In genomic region chr2:46187265-46187888, GRCm38 (mm10) we compare ENCODE assay signal across 16 mouse cellular contexts.
DNase-seq lines count a peak whose midpoint lies in the region; ATAC-seq lines count a peak whose summit lies in the region.
"Had no signal": no experiment of that assay in that cellular context is flagged by ENCODE, and none has a peak within 500 bp of the region (broad histone marks: within the 10 kb centered on the region; RNA-seq: fewer than 3 reads in every experiment).

No protein-coding gene starts in this region.

- no peak overlapping the region for H3K4me2 ChIP-seq in kidney, embryonic 16.5 days (replicated peaks; ENCODE audit: low read depth, low read length)
- no peak overlapping the region for H3K4me2 ChIP-seq in forebrain, embryonic 11.5 days (ENCODE audit: low read depth, low read length, severe bottlenecking)
- H3K4me2 ChIP-seq: midbrain, embryonic 15.5 days; neural tube, embryonic 13.5 days had no signal

- H3K4me3 ChIP-seq in kidney, embryonic 16.5 days (ENCODE audit: low read length) = no peak overlapping the region
- no peak overlapping the region for H3K4me3 ChIP-seq in forebrain, embryonic 11.5 days (ENCODE audit: low read depth, low read length)
- H3K4me3 ChIP-seq: erythroblast, embryonic 14.5 days; midbrain, embryonic 15.5 days; neural tube, embryonic 13.5 days had no signal

- H3K27me3 ChIP-seq in kidney, embryonic 16.5 days (ENCODE audit: insufficient read depth, low read length) = no peaks in the 10 kb centered on the region
- H3K27me3 ChIP-seq in forebrain, embryonic 11.5 days (ENCODE audit: control insufficient read depth, insufficient read depth, low read length) = no peaks in the 10 kb centered on the region
- H3K27me3 ChIP-seq: midbrain, embryonic 15.5 days; neural tube, embryonic 13.5 days had no signal

- H3K9me3 ChIP-seq in kidney, embryonic 16.5 days (ENCODE audit: low read length) = no peaks in the 10 kb centered on the region
- H3K9me3 ChIP-seq in forebrain, embryonic 11.5 days (ENCODE audit: control insufficient read depth, low read length) = no peaks in the 10 kb centered on the region
- H3K9me3 ChIP-seq: midbrain, embryonic 15.5 days; neural tube, embryonic 13.5 days had no signal

- no peak for DNase-seq in kidney, adult 18-20 months
- peak; percentile 12 for DNase-seq in 3T3-L1 (ENCODE audit: low read depth, low spot score)
- peak; percentile 73 for DNase-seq in embryo, embryonic 10.5 days (ENCODE audit: low spot score)
- peak; percentile 61 for DNase-seq in forelimb bud, embryonic 11.5 days (ENCODE audit: low read depth, low spot score)
- DNase-seq in adrenal gland, postnatal 4 days (ENCODE audit: low spot score in 2 of 2) = no peak
- DNase-seq in gastrocnemius, adult 8-10 months (ENCODE audit: low spot score in 2 of 2) = no peak
- no peak for DNase-seq in forebrain, embryonic 11.5 days (ENCODE audit: low spot score)
- DNase-seq: cerebellum, adult 9-11 months; kidney, adult 9 months; liver, postnatal 0 days; retina, postnatal 1 day; thymus, postnatal 14 days had no signal

- H3K9ac ChIP-seq in kidney, embryonic 16.5 days (replicated peaks; ENCODE audit: low read length) = no peak overlapping the region
- no peak overlapping the region for H3K9ac ChIP-seq in forebrain, embryonic 11.5 days (ENCODE audit: low read length)
- H3K9ac ChIP-seq: liver, postnatal 0 days; midbrain, embryonic 15.5 days; neural tube, embryonic 13.5 days had no signal

- no peaks in the 10 kb centered on the region for H3K36me3 ChIP-seq in kidney, embryonic 16.5 days (ENCODE audit: insufficient read depth, low read length)
- no peaks in the 10 kb centered on the region for H3K36me3 ChIP-seq in forebrain, embryonic 11.5 days (ENCODE audit: control insufficient read depth, insufficient read depth, low read length)
- H3K36me3 ChIP-seq: midbrain, embryonic 15.5 days; neural tube, embryonic 13.5 days had no signal

- peak; percentile 80 for ATAC-seq in kidney, embryonic 16.5 days (ENCODE audit: low FRiP score, low TSS enrichment)
- ATAC-seq in forebrain, embryonic 11.5 days (replicated peaks; ENCODE audit: low FRiP score) = no peak
- ATAC-seq: liver, postnatal 0 days; midbrain, embryonic 15.5 days had no signal

- H3K27ac ChIP-seq in kidney, embryonic 16.5 days (ENCODE audit: low read length) = no peak overlapping the region
- H3K27ac ChIP-seq in forebrain, embryonic 11.5 days (ENCODE audit: low read depth, low read length) = no peak overlapping the region
- H3K27ac ChIP-seq: midbrain, embryonic 15.5 days; neural tube, embryonic 13.5 days had no signal

- no peaks in the 10 kb centered on the region for H3K4me1 ChIP-seq in kidney, embryonic 16.5 days (ENCODE audit: insufficient read depth, low read length)
- no peaks in the 10 kb centered on the region for H3K4me1 ChIP-seq in forebrain, embryonic 11.5 days (replicated peaks; ENCODE audit: control insufficient read depth, insufficient read depth, low read length)
- H3K4me1 ChIP-seq: midbrain, embryonic 15.5 days; neural tube, embryonic 13.5 days had no signal

Comparison
In these comparisons a context has a peak if more than half of its experiments do, and no peak if none do; other contexts are left out.
1. DNase-seq: peak in 3T3-L1 (single experiment), embryo, embryonic 10.5 days (single experiment) and forelimb bud, embryonic 11.5 days (single experiment); none in kidney, adult 18-20 months (single experiment), adrenal gland, postnatal 4 days (0 of 2), gastrocnemius, adult 8-10 months (0 of 2) and forebrain, embryonic 11.5 days (single experiment).